Mouse (Mus musculus) embryonic fibroblast, embryonic 13.5 days (primary cell): ENCODE measurements around the gene Cacna1h.

Experiments
- CTCF ChIP-seq: IDR thresholded peaks from 2 replicates; pipeline ENCODE4 v1.5.1; 2011; ENCODE audit warnings: mild to moderate bottlenecking, control low read depth, low read length, moderate library complexity, borderline replicate concordance; ENCODE audit not compliant: insufficient read depth
- POLR2A ChIP-seq: IDR thresholded peaks from 2 replicates; pipeline ENCODE4 v1.6.1; 2011; ENCODE audit warnings: low read depth, mild to moderate bottlenecking, control low read depth, low read length, moderate library complexity

- TF ChIP-seq POLR2A, result no peak
- no peak for TF ChIP-seq CTCF
Measured at GRCm38 (mm10) chr17:25447865-25448264, 14.3 kb upstream of the Cacna1h start.
